Mouse (Mus musculus): ENCODE results near the gene Man1c1. TPM values are rescaled to one million over a fixed set of nuclear protein-coding genes. Genes with fewer than 3 reads are reported as not detected.

The Man1c1 gene
- total and polyA plus RNA-seq, 3 experiments, result 0.04 to 0.44 (median 0.20) TPM

DNA sequence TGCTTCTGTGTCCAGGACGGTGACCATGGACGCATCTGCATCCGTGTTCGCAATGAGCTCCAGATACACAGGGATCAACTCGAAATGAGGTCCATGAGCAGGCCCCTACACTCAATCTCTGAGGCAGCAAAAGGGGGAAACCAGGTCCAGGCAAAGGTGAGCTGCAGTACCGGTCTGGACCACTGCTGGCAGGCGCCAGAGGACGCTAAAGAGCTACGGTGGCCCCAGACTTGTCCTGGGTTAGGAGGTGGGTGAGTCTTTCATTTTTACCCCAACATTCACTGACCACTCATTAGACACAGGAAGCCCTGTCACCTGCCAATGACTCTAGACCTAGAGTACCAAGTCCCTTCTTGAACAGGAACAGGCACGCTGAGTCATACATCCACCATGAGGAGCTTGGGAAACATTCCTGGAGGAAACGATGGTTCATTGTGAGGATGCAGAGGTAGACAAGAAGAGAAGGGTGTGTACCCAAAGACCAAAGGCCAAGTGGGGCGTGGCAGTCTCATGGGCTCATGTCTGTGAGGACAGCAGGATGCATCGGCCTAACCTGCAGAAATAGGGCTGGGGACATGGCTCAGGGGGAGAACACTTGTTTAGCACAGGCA, 21.8 kb upstream of the Man1c1 start:
- H3K4me2 ChIP-seq (ENCODE audit: insufficient read depth, low read depth, poor library complexity, severe bottlenecking), result no peak overlapping the region
- dilution Hi-C loops (cut with MboI; ENCODE audit: extremely low pct_ligation_motif_present, extremely low pct_unique_long_range_greater_than_20kb, low sequenced_read_pairs), result no loop called here
- H3K36me3 ChIP-seq (replicated peaks in 1 of 2; ENCODE audit: control insufficient read depth in 1 of 2, insufficient read depth in 1 of 2, low read length in 1 of 2), result no peaks in the 10 kb centered on the region
- peaks cover 6% of the 10 kb centered on the region for H3K9me3 ChIP-seq (replicated peaks; ENCODE audit: low read length)
- no peak overlapping the region for H3K27ac ChIP-seq (ENCODE audit: insufficient read depth, low read depth)
- H3K79me2 ChIP-seq (replicated peaks; ENCODE audit: control insufficient read depth, extremely low read depth, insufficient read depth, poor library complexity, severe bottlenecking), result no peaks in the 10 kb centered on the region
- H3K4me1 ChIP-seq (ENCODE audit: control insufficient read depth in 1 of 2, insufficient read depth in 2 of 2), result peaks cover 0 to 2% of the 10 kb centered on the region in 2 experiments; a peak in 1 of 4 replicates
- DNase-seq (ENCODE audit: extremely low read depth), result no peak
- H3K27me3 ChIP-seq (replicated peaks), result peaks cover 8% of the 10 kb centered on the region
- TF ChIP-seq SMC3 (IDR thresholded peaks at IDR 0.05; ENCODE audit: low read depth, low read length), result peak; percentile 35; the same call in 1 of the 2 replicates
- TF ChIP-seq MXI1 (IDR thresholded peaks at IDR 0.05; ENCODE audit: low read depth, low read length), result no peak
- TF ChIP-seq CTCF (conservative IDR thresholded peaks at IDR 0.05 in 1 of 2, IDR thresholded peaks at IDR 0.05 in 1 of 2; ENCODE audit: low read depth in 2 of 2, low read length in 2 of 2), result peak; percentile 39 to 54; a peak in 3 of 4 replicates
- TF ChIP-seq USF1 (IDR thresholded peaks at IDR 0.05; ENCODE audit: low read depth, low read length), result no peak
- no peak for TF ChIP-seq ZNF384 (IDR thresholded peaks at IDR 0.05; ENCODE audit: low read depth, low read length)
- TF ChIP-seq KAT2A (IDR thresholded peaks at IDR 0.05; ENCODE audit: insufficient replicate concordance, low read length), result no peak
- no peak for TF ChIP-seq NRF1 (IDR thresholded peaks at IDR 0.05; ENCODE audit: low read depth, low read length)
- peak; percentile 27 for TF ChIP-seq RAD21 (IDR thresholded peaks at IDR 0.05; ENCODE audit: low read depth, low read length)
- H3K9ac ChIP-seq (ENCODE audit: insufficient read depth, low read depth), result no peak overlapping the region
- H3K4me3 ChIP-seq (replicated peaks in 1 of 3; ENCODE audit: low read depth in 2 of 3, low read length in 2 of 3, poor library complexity in 1 of 3), result no peak overlapping the region
- in situ Hi-C loops (cut with MboI; ENCODE audit: low pct_ligation_motif_present, low pct_unique_long_range_greater_than_20kb, low sequenced_read_pairs), result no loop called here

DNA sequence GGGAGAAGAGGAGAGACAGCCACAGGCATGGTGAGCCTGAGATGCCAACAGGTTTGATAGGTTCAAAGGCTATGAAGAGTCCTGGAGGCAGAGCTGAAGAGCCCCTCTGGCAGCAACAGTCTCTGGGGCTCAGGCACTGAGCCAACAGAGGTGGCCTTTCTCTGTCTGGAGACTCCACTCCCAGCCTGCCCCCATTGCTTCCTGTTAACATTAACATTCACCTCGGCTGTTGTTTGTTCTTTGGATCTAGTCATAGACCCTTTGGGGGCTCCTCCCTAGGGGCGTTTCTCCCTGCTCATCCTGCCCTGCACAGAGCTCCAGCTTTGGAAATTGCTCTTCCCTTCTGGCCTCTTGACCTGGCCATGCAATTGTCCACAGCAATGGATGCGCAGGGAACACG, 20.9 kb upstream of the Man1c1 start:
- H3K79me2 ChIP-seq (replicated peaks; ENCODE audit: control insufficient read depth, extremely low read depth, insufficient read depth, poor library complexity, severe bottlenecking), result no peaks in the 10 kb centered on the region
- H3K36me3 ChIP-seq (replicated peaks in 1 of 2; ENCODE audit: control insufficient read depth in 1 of 2, insufficient read depth in 1 of 2, low read length in 1 of 2), result no peaks in the 10 kb centered on the region
- H3K9me3 ChIP-seq (replicated peaks; ENCODE audit: low read length), result peaks cover 6% of the 10 kb centered on the region
- no peak overlapping the region for H3K4me3 ChIP-seq (replicated peaks in 1 of 3; ENCODE audit: low read depth in 2 of 3, low read length in 2 of 3, poor library complexity in 1 of 3)
- in situ Hi-C loops (cut with MboI; ENCODE audit: low pct_ligation_motif_present, low pct_unique_long_range_greater_than_20kb, low sequenced_read_pairs) (no loop called here), dilution Hi-C loops (cut with MboI; ENCODE audit: extremely low pct_ligation_motif_present, extremely low pct_unique_long_range_greater_than_20kb, low sequenced_read_pairs) (no loop called here)
- no peak overlapping the region for H3K4me2 ChIP-seq (ENCODE audit: insufficient read depth, low read depth, poor library complexity, severe bottlenecking)
- H3K4me1 ChIP-seq (ENCODE audit: control insufficient read depth in 1 of 2, insufficient read depth in 2 of 2), result peaks cover 0 to 2% of the 10 kb centered on the region in 2 experiments; a peak in 1 of 4 replicates
- DNase-seq (ENCODE audit: extremely low read depth), result no peak
- peaks cover 15% of the 10 kb centered on the region for H3K27me3 ChIP-seq (replicated peaks)
- TF ChIP-seq ZKSCAN1 (IDR thresholded peaks at IDR 0.05; ENCODE audit: borderline replicate concordance, low read depth, low read length) (no peak), TBP (conservative IDR thresholded peaks at IDR 0.05; ENCODE audit: low read depth, low read length) (no peak), KAT2A (IDR thresholded peaks at IDR 0.05; ENCODE audit: insufficient replicate concordance, low read length) (no peak), HCFC1 (IDR thresholded peaks at IDR 0.05; ENCODE audit: low read depth, low read length) (no peak), POLR2A (IDR thresholded peaks at IDR 0.05; ENCODE audit: low read depth, low read length) (no peak), IRF4 (IDR thresholded peaks at IDR 0.05; ENCODE audit: low read depth, low read length) (no peak), ETS1 (conservative IDR thresholded peaks at IDR 0.05; ENCODE audit: low read depth, low read length) (no peak), USF2 (conservative IDR thresholded peaks at IDR 0.05; ENCODE audit: low read depth, low read length) (no peak), MAX (IDR thresholded peaks at IDR 0.05; ENCODE audit: low read length) (no peak), TCF12 (IDR thresholded peaks at IDR 0.05; ENCODE audit: low read depth, low read length) (no peak), ELF1 (IDR thresholded peaks at IDR 0.05; ENCODE audit: low read depth, low read length) (no peak), NELFE (IDR thresholded peaks at IDR 0.05; ENCODE audit: low read depth, low read length) (no peak), CHD2 (IDR thresholded peaks at IDR 0.05; ENCODE audit: low read length) (no peak), UBTF (IDR thresholded peaks at IDR 0.05; ENCODE audit: low read depth, low read length) (no peak), USF1 (IDR thresholded peaks at IDR 0.05; ENCODE audit: low read depth, low read length) (no peak)
- no peak overlapping the region for H3K9ac ChIP-seq (ENCODE audit: insufficient read depth, low read depth)
- H3K27ac ChIP-seq (ENCODE audit: insufficient read depth, low read depth), result no peak overlapping the region
